17 mouse cellular contexts compared by ENCODE assay signal in genomic region chr1:155522493-155522892, GRCm38 (mm10).
"Had no signal": no experiment of that assay in that cellular context is flagged by ENCODE, and none has a peak within 500 bp of the region (broad histone marks: within the 10 kb centered on the region; RNA-seq: fewer than 3 reads in every experiment).

No protein-coding gene starts in this region.

- H3K4me2 ChIP-seq: lung, embryonic 15.5 days; midbrain, embryonic 11.5 days; midbrain, embryonic 13.5 days; midbrain, embryonic 15.5 days; neural tube, embryonic 12.5 days; stomach, embryonic 15.5 days had no signal

- H3K4me1 ChIP-seq: lung, embryonic 15.5 days had no signal

- H3K4me3 ChIP-seq: lung, embryonic 15.5 days; megakaryocyte, embryonic 14.5 days; midbrain, embryonic 13.5 days; midbrain, embryonic 15.5 days; neural tube, embryonic 12.5 days; stomach, embryonic 15.5 days had no signal

- ATAC-seq: liver, postnatal 0 days; lung, postnatal 0 days; midbrain, embryonic 13.5 days; midbrain, embryonic 15.5 days had no signal

- H3K9ac ChIP-seq: liver, postnatal 0 days; lung, embryonic 15.5 days; midbrain, embryonic 13.5 days; midbrain, embryonic 15.5 days; neural tube, embryonic 12.5 days; stomach, embryonic 15.5 days had no signal

- H3K9me3 ChIP-seq: lung, embryonic 15.5 days; midbrain, embryonic 15.5 days; neural tube, embryonic 12.5 days; stomach, embryonic 15.5 days had no signal

- DNase-seq: liver, postnatal 0 days; lung, adult 2 months; lung, postnatal 14 days; lung, postnatal 36 days; right cerebral cortex, postnatal 14 days; thymus, adult 2 months; thymus, postnatal 25 days had no signal

- H3K36me3 ChIP-seq: lung, embryonic 15.5 days; midbrain, embryonic 13.5 days; midbrain, embryonic 15.5 days; neural tube, embryonic 12.5 days; stomach, embryonic 15.5 days had no signal

- H3K27ac ChIP-seq: lung, embryonic 15.5 days; macrophage; midbrain, embryonic 13.5 days; midbrain, embryonic 15.5 days; neural tube, embryonic 12.5 days; stomach, embryonic 15.5 days; stomach, postnatal 0 days had no signal

- H3K27me3 ChIP-seq: lung, embryonic 15.5 days; midbrain, embryonic 15.5 days; neural tube, embryonic 12.5 days; stomach, embryonic 15.5 days had no signal
